Mouse (Mus musculus) thymus, postnatal 0 days (tissue): ENCODE data around the gene Wars. TPM values are rescaled to one million over a fixed set of nuclear protein-coding genes. Genes with fewer than 3 reads are reported as not detected.

Source experiments
- DNase-seq: peaks from one replicate; pipeline ENCODE4 v3.0.0-alpha.2; 2015; ENCODE audit warnings: low spot score
- microRNA counts: library from miRNA; unstranded; fragments of <30 nt; microRNA quantifications from one replicate; lab custom pipeline; 2015
- microRNA-seq: library from miRNA; unstranded; fragments of <30 nt; microRNA quantifications from one replicate; pipeline ENCODE4, GENCODE M21; 2016; ENCODE audit warnings: borderline number of aligned reads
- polyA plus RNA-seq: library from polyadenylated mRNA; unstranded; fragments of >200 nt; fragmentation: Nextera tagmentation; extraction: Ambion mirVana; gene quantifications from 2 replicates; pipeline ENCODE4 v1.2.1, GENCODE M21; 2015

Gene Wars
- polyA plus RNA-seq, 1 experiment from 2014 or later = 59.5 TPM

DNA sequence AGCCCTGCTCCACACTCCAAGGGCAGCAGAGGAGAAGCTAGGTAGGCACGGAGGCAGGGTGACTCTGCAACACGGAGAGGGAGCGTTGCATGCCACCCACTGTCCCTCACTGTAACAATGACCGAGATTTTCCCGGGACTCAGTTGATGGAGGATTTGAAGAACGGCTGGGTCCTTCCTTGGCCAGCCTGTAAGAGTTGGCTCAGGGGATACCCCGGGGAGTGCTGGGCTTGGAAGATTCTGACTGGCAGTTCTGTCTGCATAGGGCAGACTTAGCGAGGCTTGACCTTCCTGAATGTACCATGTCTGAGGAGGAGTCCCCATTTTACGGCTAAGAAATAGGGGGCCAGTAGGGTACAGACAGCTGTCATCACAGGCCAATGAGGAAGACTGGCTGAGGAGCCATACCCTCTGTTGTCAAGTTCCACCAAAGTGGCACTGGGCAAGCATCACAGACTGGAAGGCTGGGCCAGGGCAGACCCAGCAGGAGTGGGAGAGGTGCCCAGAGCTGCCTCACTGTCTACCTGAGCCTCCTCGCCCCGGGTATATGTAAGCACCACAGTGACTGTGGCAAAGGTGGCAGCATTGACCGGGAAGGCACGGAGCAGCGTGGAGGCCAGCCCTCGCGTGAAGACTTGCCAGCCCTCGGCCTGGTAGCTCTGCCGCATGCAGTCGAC, 67.6 kb downstream of the Wars start:
- DNase-seq = no peak

DNA sequence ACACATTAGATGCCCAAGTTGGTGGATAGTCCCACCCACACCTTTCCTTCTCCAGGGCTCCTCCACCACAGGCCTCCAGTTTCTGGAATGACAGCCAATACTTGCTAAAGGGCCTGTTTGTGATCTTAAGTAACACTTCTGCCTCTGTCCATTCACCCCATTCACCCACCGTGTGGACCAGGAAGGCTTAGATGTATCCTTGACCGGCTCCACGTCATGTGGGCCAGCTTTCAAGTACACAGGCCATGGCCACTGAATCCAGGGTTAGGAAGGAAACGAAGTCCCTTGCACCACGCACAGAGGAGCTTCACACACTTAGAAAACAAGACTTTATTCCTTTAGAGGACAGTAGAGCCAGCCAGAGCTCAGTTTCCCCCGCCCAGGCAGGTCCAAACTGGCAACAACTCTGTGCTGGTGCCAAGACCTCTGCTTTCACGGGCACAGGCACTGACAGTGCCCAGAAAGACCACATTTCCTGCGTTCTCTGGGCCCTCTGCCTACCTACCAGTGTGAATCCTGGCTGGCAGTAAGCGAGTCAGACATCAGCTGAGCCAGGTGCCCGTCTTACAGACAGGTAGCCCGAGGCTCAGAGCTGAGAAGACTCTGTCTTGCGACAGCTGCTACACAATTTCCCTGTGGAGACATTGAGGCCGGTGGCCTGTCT, 68.3 kb downstream of the Wars start:
- no peak for DNase-seq

DNA sequence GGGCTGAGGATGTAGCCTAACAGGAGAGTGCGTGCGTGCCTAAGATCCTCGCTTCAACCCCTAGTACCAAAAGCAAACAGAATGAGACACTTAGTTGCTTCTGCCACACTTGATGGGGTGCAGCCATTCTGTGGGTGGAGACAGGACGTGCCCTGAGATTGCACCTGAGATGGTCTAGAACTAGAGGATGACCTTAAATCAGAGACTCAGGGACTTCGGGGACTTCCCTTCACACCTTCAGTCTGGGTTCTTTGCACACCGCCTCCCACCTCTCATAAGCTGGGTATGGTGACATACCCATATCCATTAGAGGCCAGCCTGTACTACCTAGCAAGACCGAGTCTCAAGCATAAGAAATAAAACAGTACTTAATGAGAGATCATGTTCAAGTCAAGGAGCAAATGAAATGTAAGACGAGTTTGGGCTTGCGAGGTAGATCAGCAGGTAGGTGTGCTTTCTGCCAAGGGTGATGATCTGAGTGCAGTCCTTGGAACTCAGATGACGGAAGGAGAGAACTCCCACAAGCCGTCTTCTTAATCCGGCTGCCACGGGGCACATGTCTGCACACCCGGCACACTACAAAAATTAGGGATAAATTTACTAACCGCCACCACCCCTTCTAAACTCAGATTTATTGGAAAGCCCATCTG, 69.6 kb downstream of the Wars start:
- DNase-seq = no peak

DNA sequence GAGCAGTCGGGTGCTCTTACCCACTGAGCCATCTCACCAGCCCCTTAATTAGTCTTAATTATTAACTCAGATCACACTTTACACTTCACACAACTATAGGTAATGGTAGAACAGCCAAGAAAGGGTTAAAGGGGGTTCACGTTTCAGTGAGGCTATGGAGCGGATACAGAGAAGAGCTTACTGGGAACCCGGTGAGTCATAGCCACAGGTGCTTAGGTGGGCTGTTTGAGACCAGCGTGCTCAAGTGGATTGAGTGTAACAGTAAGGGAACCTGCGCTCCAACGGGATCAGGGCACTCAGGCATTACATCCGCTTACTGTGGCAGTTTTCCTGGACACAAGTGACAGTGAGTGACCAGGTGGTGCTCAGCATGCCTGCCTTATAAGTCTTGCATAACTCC, 70.9 kb downstream of the Wars start:
- no peak for DNase-seq

DNA sequence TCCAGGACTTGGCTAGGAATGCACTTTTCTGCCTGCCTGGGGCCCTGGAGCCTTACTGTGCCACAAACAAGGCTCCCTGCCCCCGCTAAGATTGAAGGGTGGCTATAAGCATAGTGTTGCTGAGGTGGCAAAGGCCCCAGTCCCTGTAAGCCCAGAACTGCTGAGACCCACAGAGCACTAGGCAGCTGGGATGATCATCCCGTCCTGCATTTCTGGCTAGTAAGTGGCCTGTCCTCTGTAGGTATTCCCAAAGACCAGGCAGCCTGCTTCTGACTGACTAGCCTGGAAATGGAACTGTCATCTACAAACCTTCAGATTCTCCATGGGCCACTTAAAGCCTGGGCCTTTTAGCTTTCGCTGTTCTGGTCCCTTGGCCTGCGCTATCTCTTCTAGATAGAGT, 73.5 kb downstream of the Wars start:
- DNase-seq = no peak

DNA sequence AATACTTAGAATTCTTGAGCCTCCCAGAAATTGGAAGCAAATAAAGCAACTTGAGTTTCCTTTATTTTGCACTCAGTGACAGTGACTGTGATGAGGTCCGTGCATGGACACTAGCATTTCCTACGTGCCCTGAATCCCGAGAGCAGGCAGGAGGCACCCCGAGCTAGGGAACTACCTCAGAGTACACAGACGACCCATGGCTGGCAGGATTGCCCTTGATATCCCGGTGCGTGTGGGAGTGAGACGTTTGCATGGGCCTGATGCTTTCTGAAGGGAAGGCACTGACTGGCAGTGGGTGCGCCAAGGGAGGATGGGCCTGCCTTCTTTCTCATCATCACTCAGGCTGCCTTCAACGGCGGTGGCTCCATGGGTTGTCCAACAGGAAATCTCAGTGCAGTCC, 77.4 kb downstream of the Wars start:
- DNase-seq = no peak

DNA sequence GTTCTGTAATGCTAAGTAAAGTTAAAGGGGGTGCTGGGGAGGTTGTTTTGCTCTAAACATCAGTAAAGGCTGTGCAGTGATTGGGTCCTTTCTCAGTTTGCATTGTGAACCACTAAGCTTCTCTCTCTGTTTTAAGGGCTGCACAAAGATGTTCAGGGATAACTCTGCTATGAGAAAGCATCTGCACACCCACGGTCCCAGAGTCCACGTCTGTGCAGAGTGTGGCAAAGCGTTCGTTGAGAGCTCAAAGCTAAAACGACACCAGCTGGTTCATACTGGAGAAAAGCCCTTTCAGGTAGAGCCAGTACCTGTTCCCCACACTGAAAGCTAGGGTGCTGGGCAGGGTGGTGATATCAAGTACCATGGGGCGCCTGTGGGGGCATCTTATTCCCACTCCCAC, 79.5 kb downstream of the Wars start:
- DNase-seq = no peak

DNA sequence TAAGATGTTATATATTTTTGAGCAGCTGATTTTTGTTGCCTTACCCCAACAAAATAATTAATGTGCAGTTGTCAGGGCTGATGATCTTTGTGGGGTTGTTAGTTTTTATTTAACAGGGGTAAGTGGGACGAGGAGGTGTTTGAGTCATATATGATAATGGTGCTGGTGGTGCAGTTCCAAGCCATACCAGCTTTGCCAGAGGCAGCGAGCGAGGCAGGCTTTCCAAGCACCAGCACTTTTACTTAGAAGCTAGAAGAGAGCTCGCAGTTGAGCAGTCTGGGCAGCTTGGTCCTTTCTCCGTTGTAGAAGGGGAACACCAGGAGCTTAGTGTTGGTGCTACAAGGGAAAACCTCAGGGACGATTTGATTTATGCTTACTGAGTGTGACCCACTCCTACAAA, 81.5 kb downstream of the Wars start:
- no peak for DNase-seq

DNA sequence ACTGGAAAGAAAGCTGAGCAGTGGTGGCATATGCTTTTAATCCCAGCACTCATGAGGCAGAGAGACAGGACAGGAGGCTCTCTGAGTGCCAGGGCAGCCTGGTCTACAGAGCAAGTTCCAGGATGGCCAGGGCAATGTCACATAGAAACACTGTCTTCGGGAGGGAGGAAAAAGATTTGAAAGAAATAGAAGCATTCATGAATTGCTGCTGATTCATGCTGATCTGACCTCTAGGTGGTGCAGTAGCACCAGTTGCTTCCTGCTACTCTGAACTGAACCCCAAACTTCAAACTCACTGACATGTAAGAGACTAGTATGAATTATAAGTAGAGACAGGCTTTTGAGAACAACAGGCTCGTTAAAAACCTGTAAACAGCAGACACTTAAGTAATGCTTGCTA, 82.8 kb downstream of the Wars start:
- DNase-seq = peak; percentile 55

DNA sequence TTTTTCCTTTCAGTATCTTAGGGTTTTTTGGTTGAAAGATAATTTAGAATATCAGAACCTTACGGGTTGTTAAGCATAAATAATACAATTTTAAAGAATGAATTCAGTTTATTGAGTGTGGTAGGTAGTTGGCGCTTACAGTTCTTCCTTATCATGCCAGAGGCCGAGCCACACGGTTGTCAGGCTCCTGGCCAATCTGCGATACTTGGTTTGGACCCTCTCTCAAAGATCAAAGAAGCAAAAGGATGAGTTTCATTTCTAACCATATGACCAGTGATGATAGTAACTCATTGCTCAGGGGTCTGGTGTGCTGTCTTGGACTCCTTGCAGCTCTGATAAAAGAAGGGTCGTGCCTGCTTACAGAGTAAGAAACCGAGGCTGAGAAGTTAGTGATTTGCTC, 83.7 kb downstream of the Wars start:
- no peak for DNase-seq

MicroRNA genes within 50 kb of the gene (microRNA counts, 519-probe panel; counts per million panel counts)
- microRNA mmu-miR-345-3p (lab: Ali Mortazavi, UCI) = 473 counts per million, percentile 71 among the panel's probes with 10 or more counts
- 3,116 counts per million, percentile 74 among the panel's probes with 10 or more counts for microRNA mmu-miR-345-5p (lab: Ali Mortazavi, UCI)

Small RNA genes within 50 kb of the gene (microRNA-seq; reads per million reads assigned to microRNA genes)
- 125 reads per million, percentile 48 among the genes with 10 or more reads in this experiment for gene Mir345

Other genes with a start within 250 kb of the Wars start
- gene Degs2, start 191.9 kb downstream of the Wars start, polyA plus RNA-seq = 16.3 and 16.6 TPM in 2 replicates
- 20.6 and 27.4 TPM in 2 replicates for gene Yy1, start 101.2 kb downstream of the Wars start, polyA plus RNA-seq
- gene Slc25a29, start 58.3 kb downstream of the Wars start, polyA plus RNA-seq = 14.8 and 16.4 TPM in 2 replicates
- 7.3 and 8.4 TPM in 2 replicates for gene Slc25a47, start 58.1 kb downstream of the Wars start, polyA plus RNA-seq
- 8.1 and 9.1 TPM in 2 replicates for gene Wdr25, start 543 bp downstream of the Wars start, polyA plus RNA-seq
- gene Begain, start 174.0 kb upstream of the Wars start, polyA plus RNA-seq = 1.7 and 2.0 TPM in 2 replicates